Mouse (Mus musculus) naive thymus-derived CD4-positive, alpha-beta T cell, adult 2 months (primary cell): ENCODE results near the gene Cpsf4l.
A peak's percentile ranks its signal among the peaks of the same experiment; 100 is the strongest.
"Not testable (repeated sequence)": the region's sequence is repeated elsewhere in the genome, so short reads cannot be mapped to it uniquely, and the experiment has no call there.

ENCODE experiments used
- DNase-seq: peaks from one replicate; pipeline ENCODE4 v3.0.0-alpha.2; 2011; ENCODE audit warnings: low read depth

Cpsf4l gene

GRCm38 (mm10) chr11:113666205-113666604 is 43.6 kb downstream of the Cpsf4l start:
- no peak for DNase-seq

DNA sequence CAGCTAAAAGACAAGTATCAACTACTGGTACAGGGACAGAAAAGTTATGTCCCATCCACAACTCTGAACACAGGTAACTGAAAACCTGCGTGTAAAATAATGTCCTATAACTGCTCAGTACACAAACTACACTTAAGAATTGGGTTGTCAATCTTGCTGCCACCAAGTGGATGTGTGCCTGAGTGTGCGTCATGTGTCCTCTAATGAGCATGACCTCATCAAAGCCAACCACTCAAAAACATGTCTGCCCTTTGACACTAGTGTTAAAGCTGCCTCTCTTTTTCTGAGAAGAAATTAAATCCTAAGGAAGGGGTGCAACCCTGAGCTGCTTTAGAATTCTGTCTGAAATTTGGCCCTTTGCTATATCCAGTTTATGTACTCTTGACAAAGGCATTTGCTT is 45.5 kb downstream of the Cpsf4l start:
- DNase-seq: no peak

DNA sequence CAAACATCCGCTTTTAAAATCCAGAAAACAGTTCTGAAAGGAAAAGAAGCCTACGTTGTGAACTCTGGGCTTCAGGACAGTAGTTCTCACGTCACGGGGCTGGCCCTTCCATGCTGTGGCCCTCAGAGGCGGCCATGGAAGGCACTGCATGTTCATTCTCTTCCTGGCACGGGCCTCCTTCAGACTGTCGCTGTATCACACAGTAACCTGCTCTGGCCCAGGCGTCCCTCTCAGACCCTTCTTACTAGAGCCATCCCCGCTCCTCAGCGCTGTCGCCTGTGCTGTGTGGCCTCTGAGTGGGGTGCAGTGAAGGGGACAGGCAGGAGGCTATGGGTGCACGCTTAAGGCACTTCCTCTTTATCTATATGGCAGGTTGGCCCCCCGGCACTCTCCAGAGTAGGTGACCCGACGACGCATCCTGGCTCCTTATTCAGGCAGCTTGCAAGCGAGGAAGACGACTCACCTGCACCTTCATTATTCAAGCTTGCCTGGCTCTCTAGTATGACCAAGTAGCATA is 47.9 kb downstream of the Cpsf4l start:
- DNase-seq: no peak

GRCm38 (mm10) chr11:113660940-113661339 is 48.9 kb downstream of the Cpsf4l start:
- DNase-seq: no peak

GRCm38 (mm10) chr11:113660213-113660612 is 49.6 kb downstream of the Cpsf4l start:
- not testable (repeated sequence) for DNase-seq

DNA sequence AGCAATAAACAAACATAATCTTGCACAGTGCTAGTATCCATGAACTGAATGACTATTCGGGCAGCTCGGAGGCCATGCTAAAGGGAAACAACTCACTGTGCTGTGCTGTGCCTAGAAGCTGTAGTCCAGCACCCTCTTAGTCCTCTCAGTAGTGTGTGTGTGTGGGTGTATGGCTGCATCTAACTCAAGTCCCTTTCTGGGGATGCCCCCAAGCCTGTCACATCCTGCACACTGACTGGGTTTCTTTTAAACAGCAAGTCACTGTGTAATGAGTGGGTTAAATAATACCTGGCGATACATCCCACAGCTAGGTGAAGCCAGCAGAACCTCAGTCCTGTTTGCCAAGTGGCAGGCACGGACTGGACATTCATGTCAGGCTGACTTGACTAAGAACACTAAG is 51.1 kb downstream of the Cpsf4l start:
- DNase-seq: no peak

DNA sequence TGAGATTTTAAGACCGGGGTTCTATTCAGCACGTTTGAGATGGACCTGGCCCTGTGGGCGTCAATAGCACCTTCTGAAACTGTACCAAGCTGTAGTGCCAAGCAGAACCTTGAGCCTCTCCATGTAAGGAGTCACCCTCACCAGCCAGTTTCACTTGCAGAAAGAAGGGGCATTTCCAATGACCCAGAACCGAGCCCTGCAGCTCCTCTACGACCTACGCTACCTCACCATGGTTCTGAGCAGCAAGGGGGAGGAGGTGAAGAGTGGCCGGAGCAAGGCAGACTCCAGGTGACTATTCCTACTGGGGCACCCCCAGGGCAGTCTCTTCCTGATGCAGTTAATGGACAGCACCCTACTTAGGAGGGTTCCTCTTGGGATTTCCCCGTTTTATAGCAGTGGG is 51.5 kb downstream of the Cpsf4l start:
- DNase-seq: no peak

DNA sequence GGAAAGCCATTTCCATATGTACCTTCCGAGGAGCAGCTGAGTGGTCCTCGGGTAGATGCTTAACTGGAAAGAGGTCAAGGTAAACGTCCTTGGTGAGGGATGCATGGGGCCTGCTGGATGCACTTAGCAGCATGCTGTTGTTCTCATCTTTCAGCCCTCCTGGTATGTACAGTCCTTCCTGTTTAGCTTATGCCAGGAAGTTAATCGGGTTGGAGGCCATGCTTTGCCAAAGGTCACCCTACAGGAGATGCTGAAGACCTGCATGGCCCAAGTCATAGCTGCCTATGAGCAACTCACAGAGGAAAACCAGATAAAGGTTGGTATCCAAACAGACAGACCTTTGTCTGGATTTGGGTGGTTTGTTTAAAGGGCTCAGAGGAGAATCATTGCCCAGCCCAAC is 52.6 kb downstream of the Cpsf4l start:
- no peak for DNase-seq

- no peak for DNase-seq
Measured at GRCm38 (mm10) chr11:113656511-113656932, 53.3 kb downstream of the Cpsf4l start.

DNA sequence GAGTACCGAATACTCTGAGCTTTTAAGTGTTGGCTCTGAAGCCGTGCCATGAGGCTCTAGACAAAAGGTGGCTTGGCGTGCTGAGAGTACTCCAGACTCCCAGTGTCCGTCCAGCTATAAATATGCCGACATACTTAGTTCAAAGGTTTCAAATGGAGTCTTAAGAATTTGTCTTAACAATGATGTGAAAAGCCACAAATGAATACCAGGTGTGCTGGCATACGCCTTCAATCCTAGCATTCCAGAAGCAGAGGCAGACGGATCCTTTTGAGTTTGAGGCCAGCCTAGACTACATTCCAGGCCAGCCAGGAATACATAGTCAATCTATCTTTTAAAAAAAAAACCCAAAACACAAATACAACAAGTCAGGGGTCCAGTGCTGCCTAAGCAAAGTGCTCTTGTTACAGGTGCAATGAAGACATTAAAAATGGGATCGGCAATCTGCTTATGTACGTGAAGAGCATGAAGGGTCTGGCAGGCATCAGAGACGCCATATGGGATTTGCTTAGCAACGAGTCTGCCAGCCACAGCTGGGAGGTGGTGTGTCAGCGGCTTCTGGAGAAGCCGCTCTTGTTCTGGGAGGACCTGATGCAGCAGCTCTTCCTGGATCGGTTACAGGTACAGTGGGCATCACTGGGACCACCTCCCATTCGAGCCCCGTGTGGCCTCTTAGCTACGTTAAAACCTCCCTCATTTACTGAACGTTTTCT is 55.1 kb downstream of the Cpsf4l start:
- no peak for DNase-seq

- DNase-seq: no peak
Measured at GRCm38 (mm10) chr11:113654105-113654504, 55.7 kb downstream of the Cpsf4l start.

DNA sequence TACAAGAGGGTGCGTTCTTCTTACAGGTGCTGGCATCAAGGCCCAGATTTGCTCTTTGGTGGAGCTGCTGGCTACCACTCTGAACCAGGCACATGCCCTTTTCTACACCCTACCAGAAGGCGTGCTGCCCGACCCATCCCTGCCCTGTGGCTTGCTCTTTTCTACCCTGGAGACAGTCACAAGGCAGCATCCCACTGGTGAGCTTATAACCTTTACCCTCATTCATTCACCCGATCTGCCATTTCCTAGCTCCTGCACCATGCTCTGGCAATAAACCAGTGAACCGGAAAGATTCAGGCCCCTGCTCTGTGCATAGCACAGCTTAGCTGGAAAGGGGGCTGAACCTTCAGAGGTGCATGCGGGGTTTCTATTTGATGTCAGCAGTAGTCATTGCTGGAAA is 57.3 kb downstream of the Cpsf4l start:
- no peak for DNase-seq

DNA sequence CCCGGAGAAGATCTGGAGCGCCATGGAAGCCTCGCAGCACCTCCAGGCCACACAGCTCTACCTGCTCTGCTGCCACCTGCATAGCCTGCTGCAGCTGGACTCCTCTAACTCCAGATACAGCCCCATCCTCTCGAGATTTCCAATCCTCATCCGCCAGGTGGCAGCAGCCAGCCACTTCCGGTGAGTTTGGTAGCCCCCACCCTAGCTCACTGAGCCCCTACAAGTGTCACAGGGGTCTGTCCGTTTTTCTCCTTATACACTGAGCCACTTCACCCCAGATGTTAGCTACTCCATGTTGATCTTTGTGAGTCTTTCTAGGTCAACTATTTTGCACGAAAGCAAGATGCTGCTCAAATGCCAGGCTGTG is 57.9 kb downstream of the Cpsf4l start:
- DNase-seq: peak; percentile 37

- no peak for DNase-seq
Measured at GRCm38 (mm10) chr11:113651206-113651906, 58.5 kb downstream of the Cpsf4l start.

GRCm38 (mm10) chr11:113649353-113650210 is 60.2 kb downstream of the Cpsf4l start, which contains the start of gene Slc39a11:
Gene Slc39a11 (minus strand): TSS chr11:113650079.
- peak; percentile 82 for DNase-seq

- no peak for DNase-seq
Measured at GRCm38 (mm10) chr11:113648690-113649352, 61.0 kb downstream of the Cpsf4l start, which contains the start of gene Cog1. Gene Cog1 (plus strand): TSS chr11:113649169.
